Mouse (Mus musculus): Measurements from ENCODE around the gene Kcnma1. TPM values are rescaled to one million over a fixed set of nuclear protein-coding genes. Genes with fewer than 3 reads are reported as not detected.

Gene Kcnma1
- polyA plus RNA-seq, 1 experiment from 2014 or later = 0.38 TPM

GRCm38 (mm10) chr14:23831284-23831683 is 183.0 kb downstream of the Kcnma1 start:
- Histone ChIP-seq H3K9me3 (replicated peaks; ENCODE audit: control insufficient read depth, low read length) (no peaks in the 10 kb centered on the region), H3K9ac (ENCODE audit: low read length) (no peak overlapping the region), H3K4me3 (ENCODE audit: low read length) (no peak overlapping the region), H3K27ac (ENCODE audit: low read length) (no peak overlapping the region), H3K36me3 (ENCODE audit: control insufficient read depth, insufficient read depth) (no peaks in the 10 kb centered on the region), H3K27me3 (ENCODE audit: control insufficient read depth, insufficient read depth, low read length) (peaks cover 2% of the 10 kb centered on the region; the same call in 1 of the 2 replicates), H3K4me1 (ENCODE audit: control insufficient read depth, insufficient read depth, low read length) (no peaks in the 10 kb centered on the region), H3K4me2 (ENCODE audit: low read depth, low read length) (no peak overlapping the region)
- 55% methylated on average over 5 of the region's 5 CpGs for WGBS
- ATAC-seq (replicated peaks; ENCODE audit: extremely low read depth, insufficient read depth, low FRiP score) = no peak

- H3K27me3 ChIP-seq (ENCODE audit: control insufficient read depth, insufficient read depth, low read length) = peaks cover 2% of the 10 kb centered on the region; the same call in 1 of the 2 replicates
- H3K4me2 ChIP-seq (ENCODE audit: low read depth, low read length) = no peak overlapping the region
- no peak overlapping the region for H3K9ac ChIP-seq (ENCODE audit: low read length)
- no peaks in the 10 kb centered on the region for H3K36me3 ChIP-seq (ENCODE audit: control insufficient read depth, insufficient read depth)
- H3K27ac ChIP-seq (ENCODE audit: low read length) = no peak overlapping the region
- no peak for ATAC-seq (replicated peaks; ENCODE audit: extremely low read depth, insufficient read depth, low FRiP score)
- H3K4me1 ChIP-seq (ENCODE audit: control insufficient read depth, insufficient read depth, low read length) = no peaks in the 10 kb centered on the region
- no peak overlapping the region for H3K4me3 ChIP-seq (ENCODE audit: low read length)
- WGBS = 46% methylated on average over 4 of the region's 4 CpGs
- no peaks in the 10 kb centered on the region for H3K9me3 ChIP-seq (replicated peaks; ENCODE audit: control insufficient read depth, low read length)
Observed at GRCm38 (mm10) chr14:23830316-23830715, 184.0 kb downstream of the Kcnma1 start.

GRCm38 (mm10) chr14:23828711-23829320 is 185.5 kb downstream of the Kcnma1 start:
- H3K4me1 ChIP-seq (ENCODE audit: control insufficient read depth, insufficient read depth, low read length) = no peaks in the 10 kb centered on the region
- no peak overlapping the region for H3K27ac ChIP-seq (ENCODE audit: low read length)
- 67% methylated on average over 3 of the region's 3 CpGs for WGBS
- H3K4me2 ChIP-seq (ENCODE audit: low read depth, low read length) = no peak overlapping the region
- H3K9me3 ChIP-seq (replicated peaks; ENCODE audit: control insufficient read depth, low read length) = no peaks in the 10 kb centered on the region
- no peaks in the 10 kb centered on the region for H3K36me3 ChIP-seq (ENCODE audit: control insufficient read depth, insufficient read depth)
- H3K9ac ChIP-seq (ENCODE audit: low read length) = no peak overlapping the region
- H3K27me3 ChIP-seq (ENCODE audit: control insufficient read depth, insufficient read depth, low read length) = peaks cover 2% of the 10 kb centered on the region; the same call in 1 of the 2 replicates
- no peak overlapping the region for H3K4me3 ChIP-seq (ENCODE audit: low read length)
- ATAC-seq (replicated peaks; ENCODE audit: extremely low read depth, insufficient read depth, low FRiP score) = no peak

- H3K27me3 ChIP-seq (ENCODE audit: control insufficient read depth, insufficient read depth, low read length) = no peaks in the 10 kb centered on the region
- no peaks in the 10 kb centered on the region for H3K9me3 ChIP-seq (replicated peaks; ENCODE audit: control insufficient read depth, low read length)
- H3K4me2 ChIP-seq (ENCODE audit: low read depth, low read length) = no peak overlapping the region
- no peak overlapping the region for H3K27ac ChIP-seq (ENCODE audit: low read length)
- no peak for ATAC-seq (replicated peaks; ENCODE audit: extremely low read depth, insufficient read depth, low FRiP score)
- no peaks in the 10 kb centered on the region for H3K4me1 ChIP-seq (ENCODE audit: control insufficient read depth, insufficient read depth, low read length)
- no peak overlapping the region for H3K4me3 ChIP-seq (ENCODE audit: low read length)
- no peak overlapping the region for H3K9ac ChIP-seq (ENCODE audit: low read length)
- H3K36me3 ChIP-seq (ENCODE audit: control insufficient read depth, insufficient read depth) = no peaks in the 10 kb centered on the region
- WGBS = 69% methylated on average over 2 of the region's 2 CpGs
Observed at GRCm38 (mm10) chr14:23824937-23825336, 189.4 kb downstream of the Kcnma1 start.

GRCm38 (mm10) chr14:23824267-23824666 is 190.0 kb downstream of the Kcnma1 start:
- no peak overlapping the region for H3K4me3 ChIP-seq (ENCODE audit: low read length)
- no peak overlapping the region for H3K4me2 ChIP-seq (ENCODE audit: low read depth, low read length)
- H3K27me3 ChIP-seq (ENCODE audit: control insufficient read depth, insufficient read depth, low read length) = no peaks in the 10 kb centered on the region
- no peaks in the 10 kb centered on the region for H3K36me3 ChIP-seq (ENCODE audit: control insufficient read depth, insufficient read depth)
- no peak overlapping the region for H3K9ac ChIP-seq (ENCODE audit: low read length)
- ATAC-seq (replicated peaks; ENCODE audit: extremely low read depth, insufficient read depth, low FRiP score) = no peak
- no peak overlapping the region for H3K27ac ChIP-seq (ENCODE audit: low read length)
- 56% methylated on average over 4 of the region's 4 CpGs for WGBS
- no peaks in the 10 kb centered on the region for H3K9me3 ChIP-seq (replicated peaks; ENCODE audit: control insufficient read depth, low read length)
- H3K4me1 ChIP-seq (ENCODE audit: control insufficient read depth, insufficient read depth, low read length) = no peaks in the 10 kb centered on the region

GRCm38 (mm10) chr14:23817585-23817984 is 196.7 kb downstream of the Kcnma1 start:
- Histone ChIP-seq H3K9me3 (replicated peaks; ENCODE audit: control insufficient read depth, low read length) (no peaks in the 10 kb centered on the region), H3K4me2 (ENCODE audit: low read depth, low read length) (no peak overlapping the region), H3K27ac (ENCODE audit: low read length) (no peak overlapping the region), H3K27me3 (ENCODE audit: control insufficient read depth, insufficient read depth, low read length) (no peaks in the 10 kb centered on the region), H3K4me3 (ENCODE audit: low read length) (no peak overlapping the region), H3K9ac (ENCODE audit: low read length) (no peak overlapping the region), H3K36me3 (ENCODE audit: control insufficient read depth, insufficient read depth) (no peaks in the 10 kb centered on the region), H3K4me1 (ENCODE audit: control insufficient read depth, insufficient read depth, low read length) (no peaks in the 10 kb centered on the region)
- WGBS = 86% methylated on average over 3 of the region's 3 CpGs
- ATAC-seq (replicated peaks; ENCODE audit: extremely low read depth, insufficient read depth, low FRiP score) = no peak

GRCm38 (mm10) chr14:23810081-23810480 is 204.2 kb downstream of the Kcnma1 start:
- Histone ChIP-seq H3K4me1 (ENCODE audit: control insufficient read depth, insufficient read depth, low read length) (no peaks in the 10 kb centered on the region), H3K4me2 (ENCODE audit: low read depth, low read length) (no peak overlapping the region), H3K27me3 (ENCODE audit: control insufficient read depth, insufficient read depth, low read length) (peaks cover 6% of the 10 kb centered on the region), H3K36me3 (ENCODE audit: control insufficient read depth, insufficient read depth) (no peaks in the 10 kb centered on the region), H3K9ac (ENCODE audit: low read length) (no peak overlapping the region), H3K4me3 (ENCODE audit: low read length) (no peak overlapping the region), H3K27ac (ENCODE audit: low read length) (no peak overlapping the region), H3K9me3 (replicated peaks; ENCODE audit: control insufficient read depth, low read length) (no peaks in the 10 kb centered on the region)
- 52% methylated on average over 1 of the region's 1 CpGs for WGBS
- no peak for ATAC-seq (replicated peaks; ENCODE audit: extremely low read depth, insufficient read depth, low FRiP score)

GRCm38 (mm10) chr14:23809124-23809523 is 205.2 kb downstream of the Kcnma1 start:
- Histone ChIP-seq H3K4me1 (ENCODE audit: control insufficient read depth, insufficient read depth, low read length) (no peaks in the 10 kb centered on the region), H3K36me3 (ENCODE audit: control insufficient read depth, insufficient read depth) (no peaks in the 10 kb centered on the region), H3K9ac (ENCODE audit: low read length) (no peak overlapping the region), H3K4me3 (ENCODE audit: low read length) (no peak overlapping the region), H3K4me2 (ENCODE audit: low read depth, low read length) (no peak overlapping the region), H3K9me3 (replicated peaks; ENCODE audit: control insufficient read depth, low read length) (no peaks in the 10 kb centered on the region), H3K27me3 (ENCODE audit: control insufficient read depth, insufficient read depth, low read length) (peaks cover 6% of the 10 kb centered on the region), H3K27ac (ENCODE audit: low read length) (no peak overlapping the region)
- 15% methylated on average over 1 of the region's 1 CpGs for WGBS
- ATAC-seq (replicated peaks; ENCODE audit: extremely low read depth, insufficient read depth, low FRiP score) = no peak

- WGBS = 34% methylated on average over 2 of the region's 2 CpGs
- H3K9ac ChIP-seq (ENCODE audit: low read length) = no peak overlapping the region
- no peak overlapping the region for H3K4me3 ChIP-seq (ENCODE audit: low read length)
- H3K27ac ChIP-seq (ENCODE audit: low read length) = no peak overlapping the region
- peaks cover 6% of the 10 kb centered on the region for H3K27me3 ChIP-seq (ENCODE audit: control insufficient read depth, insufficient read depth, low read length)
- H3K4me2 ChIP-seq (ENCODE audit: low read depth, low read length) = no peak overlapping the region
- no peaks in the 10 kb centered on the region for H3K4me1 ChIP-seq (ENCODE audit: control insufficient read depth, insufficient read depth, low read length)
- H3K9me3 ChIP-seq (replicated peaks; ENCODE audit: control insufficient read depth, low read length) = no peaks in the 10 kb centered on the region
- no peaks in the 10 kb centered on the region for H3K36me3 ChIP-seq (ENCODE audit: control insufficient read depth, insufficient read depth)
- no peak for ATAC-seq (replicated peaks; ENCODE audit: extremely low read depth, insufficient read depth, low FRiP score)
Observed at GRCm38 (mm10) chr14:23806378-23806777, 207.9 kb downstream of the Kcnma1 start.
